Mouse (Mus musculus) midbrain, embryonic 15.5 days (tissue): ENCODE results near the gene Fam234b. TPM values are rescaled to one million over a fixed set of nuclear protein-coding genes. Genes with fewer than 3 reads are reported as not detected.
A peak's percentile ranks its signal among the peaks of the same experiment; 100 is the strongest.

ENCODE experiments used
- ATAC-seq: fragments of 200-750 bp; cut with Nextera tagmentation; replicated peaks from 2 replicates; pipeline ENCODE4 v1.8.0; 2017; ENCODE audit warnings: moderate TSS enrichment
- H3K27ac ChIP-seq: fragments of 300-500 bp; sonication (generic); 2 replicates; pipeline ENCODE4 v1.5.1; 2015; ENCODE audit warnings: mild to moderate bottlenecking, inconsistent platforms
- H3K27me3 ChIP-seq: fragments of 300-500 bp; sonication (generic); replicated peaks from 2 replicates; pipeline ENCODE4 v1.6.1; 2015; ENCODE audit warnings: inconsistent platforms
- H3K36me3 ChIP-seq: fragments of 300-500 bp; sonication (generic); replicated peaks from 2 replicates; pipeline ENCODE4 v1.6.1; 2015; ENCODE audit warnings: inconsistent platforms
- H3K4me1 ChIP-seq: fragments of 300-500 bp; sonication (generic); 2 replicates; pipeline ENCODE4 v1.6.1; 2015; ENCODE audit warnings: inconsistent platforms
- H3K4me2 ChIP-seq: fragments of 300-500 bp; sonication (generic); 2 replicates; pipeline ENCODE4 v1.6.1; 2015; ENCODE audit warnings: inconsistent platforms, mild to moderate bottlenecking, moderate library complexity
- H3K4me3 ChIP-seq: fragments of 300-500 bp; sonication (generic); 2 replicates; pipeline ENCODE4 v1.5.1; 2015; ENCODE audit warnings: mild to moderate bottlenecking, inconsistent platforms
- H3K9ac ChIP-seq: fragments of 300-500 bp; sonication (generic); 2 replicates; pipeline ENCODE4 v1.6.1; 2015; ENCODE audit warnings: mild to moderate bottlenecking, inconsistent platforms
- H3K9me3 ChIP-seq: fragments of 300-500 bp; sonication (generic); 2 replicates; pipeline ENCODE4 v1.6.1; 2016; ENCODE audit warnings: inconsistent platforms
- WGBS: fragments of 180-500 bp; shearing (Covaris S2); methylation state at CpG from one replicate; pipeline ENCODE4 v1.1.7; 2015; ENCODE audit warnings: mixed read lengths; 5-methylcytosine and 5-hydroxymethylcytosine counted together
- polyA plus RNA-seq: library from polyadenylated mRNA; unstranded; fragments of >200 nt; fragmentation: Nextera tagmentation; extraction: Ambion mirVana; gene quantifications from 2 replicates; pipeline ENCODE4 v1.2.1, GENCODE M21; 2015

The Fam234b gene
- polyA plus RNA-seq, 1 experiment from 2014 or later = 117 TPM

- Histone ChIP-seq H3K4me1 (no peaks in the 10 kb centered on the region), H3K36me3 (peaks cover 4% of the 10 kb centered on the region; the same call in 1 of the 2 replicates), H3K4me3 (no peak overlapping the region), H3K9ac (no peak overlapping the region), H3K4me2 (no peak overlapping the region), H3K27ac (no peak overlapping the region), H3K27me3 (no peaks in the 10 kb centered on the region), H3K9me3 (no peaks in the 10 kb centered on the region)
- no peak for ATAC-seq
- WGBS = 94% methylated on average over 3 of the region's 3 CpGs
Measured at GRCm38 (mm10) chr6:135235742-135236141, 38.0 kb downstream of the Fam234b start.

DNA sequence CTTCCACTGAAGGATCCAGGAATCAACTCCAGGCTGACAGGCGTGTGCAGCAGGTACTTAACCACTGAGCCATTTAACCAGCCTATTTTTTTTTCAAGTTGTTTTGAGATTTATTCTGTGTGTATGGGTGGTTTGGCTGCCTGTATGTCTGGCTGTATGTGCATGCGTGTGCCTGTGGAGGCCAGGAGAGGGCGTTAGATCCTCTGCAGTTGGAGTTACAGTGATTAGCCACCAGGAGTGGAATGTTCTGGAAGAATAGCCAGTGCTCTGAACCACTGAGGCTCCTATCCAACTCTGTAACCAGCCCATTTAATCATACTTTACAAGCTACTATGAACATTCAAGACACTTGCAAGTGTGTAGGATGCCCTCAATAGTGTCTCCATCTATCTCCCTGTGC, 38.8 kb downstream of the Fam234b start:
- ATAC-seq = no peak
- H3K4me1 ChIP-seq = no peaks in the 10 kb centered on the region
- H3K4me3 ChIP-seq = no peak overlapping the region
- no peak overlapping the region for H3K9ac ChIP-seq
- H3K27me3 ChIP-seq = no peaks in the 10 kb centered on the region
- 95% methylated on average over 3 of the region's 3 CpGs for WGBS
- no peaks in the 10 kb centered on the region for H3K9me3 ChIP-seq
- peaks cover 4% of the 10 kb centered on the region; the same call in 1 of the 2 replicates for H3K36me3 ChIP-seq
- no peak overlapping the region for H3K4me2 ChIP-seq
- no peak overlapping the region for H3K27ac ChIP-seq

DNA sequence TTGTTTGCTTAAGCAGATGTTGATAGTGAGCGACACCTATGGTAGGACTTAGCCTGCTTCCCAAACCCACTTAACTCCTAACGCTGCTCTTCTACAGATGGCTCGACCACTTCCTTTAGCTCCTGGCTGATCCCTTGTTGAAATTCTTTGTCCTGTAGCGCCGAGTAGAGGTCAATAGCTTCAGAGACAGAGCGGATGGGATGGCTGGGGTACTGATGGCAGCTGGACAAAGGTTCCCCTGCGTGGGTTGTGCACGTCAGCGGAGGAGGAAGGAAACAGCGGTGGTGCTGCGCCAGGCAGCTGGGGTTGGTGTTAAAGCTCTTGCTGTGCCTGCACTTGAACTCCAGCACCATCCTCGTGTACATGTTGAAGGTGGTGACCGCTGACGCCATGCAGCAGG, 39.5 kb downstream of the Fam234b start:
- ATAC-seq = no peak
- WGBS = 76% methylated on average over 14 of the region's 14 CpGs

DNA sequence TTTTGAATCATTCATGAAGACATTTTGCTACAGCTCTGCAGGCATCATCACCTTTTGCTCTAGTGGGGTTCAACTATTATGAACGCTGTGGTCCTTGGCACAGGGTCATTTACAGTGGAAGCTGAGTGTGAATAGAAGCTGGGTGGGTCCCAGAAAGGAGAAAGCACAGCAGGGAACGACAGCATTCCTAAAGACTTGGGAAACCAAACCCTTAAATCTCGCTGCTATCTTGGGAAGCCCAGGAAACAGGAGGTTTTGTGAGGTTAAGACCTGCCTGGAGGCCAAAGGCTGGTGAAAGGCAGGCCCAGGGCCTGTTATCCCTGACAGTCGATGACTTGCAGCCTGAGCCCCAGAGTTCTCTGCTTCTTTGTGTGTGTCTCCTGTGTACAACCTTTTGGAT, 40.4 kb downstream of the Fam234b start:
- no peak overlapping the region for H3K27ac ChIP-seq
- no peak overlapping the region for H3K4me2 ChIP-seq
- no peaks in the 10 kb centered on the region for H3K27me3 ChIP-seq
- H3K4me1 ChIP-seq = no peaks in the 10 kb centered on the region
- H3K4me3 ChIP-seq = no peak overlapping the region
- H3K36me3 ChIP-seq = 0 out of 2 replicates have a peak, but pooled peaks cover under 1% of the 10 kb centered on the region
- H3K9me3 ChIP-seq = no peaks in the 10 kb centered on the region
- H3K9ac ChIP-seq = no peak overlapping the region
- 56% methylated on average over 4 of the region's 4 CpGs for WGBS
- no peak for ATAC-seq

More for the DNA sequence above, 39.5 kb downstream of the Fam234b start:
- H3K27ac ChIP-seq = no peak overlapping the region
- H3K9me3 ChIP-seq = no peaks in the 10 kb centered on the region
- no peak overlapping the region for H3K9ac ChIP-seq
- no peak overlapping the region for H3K4me2 ChIP-seq
- H3K27me3 ChIP-seq = no peaks in the 10 kb centered on the region
- H3K4me1 ChIP-seq = no peaks in the 10 kb centered on the region
- H3K4me3 ChIP-seq = no peak overlapping the region
- 0 out of 2 replicates have a peak, but pooled peaks cover 4% of the 10 kb centered on the region for H3K36me3 ChIP-seq

- no peak overlapping the region for H3K9ac ChIP-seq
- no peaks in the 10 kb centered on the region for H3K27me3 ChIP-seq
- ATAC-seq = no peak
- no peak overlapping the region for H3K4me3 ChIP-seq
- 0 out of 2 replicates have a peak, but pooled peaks cover 2% of the 10 kb centered on the region for H3K4me1 ChIP-seq
- H3K27ac ChIP-seq = no peak overlapping the region
- 96% methylated on average over 8 of the region's 8 CpGs for WGBS
- no peaks in the 10 kb centered on the region for H3K9me3 ChIP-seq
- H3K4me2 ChIP-seq = no peak overlapping the region
- no peaks in the 10 kb centered on the region for H3K36me3 ChIP-seq
Measured at GRCm38 (mm10) chr6:135240361-135240760, 42.6 kb downstream of the Fam234b start.

DNA sequence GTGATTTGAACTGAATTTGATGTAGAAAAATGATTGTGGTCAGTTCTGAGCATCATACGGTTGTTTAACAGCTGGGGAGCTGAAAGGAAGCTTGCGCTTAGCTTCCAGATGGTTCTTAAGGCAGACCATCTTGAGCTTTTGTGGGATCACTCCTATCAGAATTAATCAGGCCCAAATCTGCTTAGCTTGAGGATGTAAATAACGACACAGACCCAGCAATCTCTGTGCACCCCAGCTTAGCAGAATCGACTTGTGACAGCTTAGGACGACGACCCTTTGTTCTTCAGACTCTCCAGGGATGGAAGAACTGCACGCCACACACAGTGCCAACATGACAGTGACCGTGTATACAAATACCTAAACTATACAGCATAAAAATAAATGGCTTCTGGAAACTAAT, 47.8 kb downstream of the Fam234b start:
- no peaks in the 10 kb centered on the region for H3K9me3 ChIP-seq
- no peak overlapping the region for H3K4me3 ChIP-seq
- no peak overlapping the region for H3K9ac ChIP-seq
- no peak for ATAC-seq
- WGBS = 31% methylated on average over 8 of the region's 8 CpGs
- H3K4me2 ChIP-seq = no peak overlapping the region
- H3K27ac ChIP-seq = no peak overlapping the region
- H3K4me1 ChIP-seq = peaks cover 8% of the 10 kb centered on the region; the same call in 1 of the 2 replicates
- no peaks in the 10 kb centered on the region for H3K27me3 ChIP-seq
- no peaks in the 10 kb centered on the region for H3K36me3 ChIP-seq

GRCm38 (mm10) chr6:135247861-135248260, 50.1 kb downstream of the Fam234b start:
- Histone ChIP-seq H3K4me2 (no peak overlapping the region), H3K9ac (no peak overlapping the region), H3K36me3 (no peaks in the 10 kb centered on the region), H3K4me3 (no peak overlapping the region), H3K27ac (no peak overlapping the region), H3K4me1 (peaks cover 21% of the 10 kb centered on the region), H3K9me3 (no peaks in the 10 kb centered on the region), H3K27me3 (no peaks in the 10 kb centered on the region)
- ATAC-seq = no peak
- 71% methylated on average over 6 of the region's 6 CpGs for WGBS

DNA sequence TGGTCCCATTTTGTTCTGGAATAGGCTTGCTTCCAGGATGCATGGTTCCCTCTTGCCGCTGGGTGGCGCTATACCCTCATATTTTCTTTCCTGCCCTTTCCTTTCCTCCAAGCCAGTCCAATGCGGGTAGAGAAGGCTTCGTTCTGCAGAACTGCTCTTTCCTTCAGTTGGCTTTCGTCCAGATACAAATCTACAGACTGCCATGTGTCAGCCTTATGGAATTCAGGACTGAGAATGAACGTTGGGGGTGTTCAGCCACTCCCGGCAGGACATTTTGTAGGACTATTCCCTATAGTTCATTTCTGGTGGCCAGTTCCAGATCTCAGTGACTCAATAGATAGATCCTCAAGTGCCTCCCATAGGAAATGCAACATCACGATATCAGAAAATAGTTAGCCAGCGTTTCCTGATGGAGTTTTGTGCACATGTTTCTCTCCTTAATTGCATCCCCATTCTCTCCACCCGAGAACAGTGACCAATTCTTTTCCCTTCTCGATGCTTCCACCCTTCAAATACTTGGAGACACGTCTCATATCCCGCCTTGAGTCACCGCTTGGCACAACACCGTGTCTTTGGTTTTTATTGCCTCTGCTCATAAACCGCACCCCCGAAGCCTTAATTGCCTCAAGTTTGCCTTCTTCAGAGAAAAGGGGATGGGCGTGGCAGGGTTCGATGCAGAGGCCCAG, 52.2 kb downstream of the Fam234b start:
- no peak overlapping the region for H3K4me2 ChIP-seq
- no peaks in the 10 kb centered on the region for H3K9me3 ChIP-seq
- peaks cover 22% of the 10 kb centered on the region for H3K4me1 ChIP-seq
- H3K27me3 ChIP-seq = no peaks in the 10 kb centered on the region
- 57% methylated on average over 19 of the region's 19 CpGs for WGBS
- H3K9ac ChIP-seq = no peak overlapping the region
- no peak overlapping the region for H3K27ac ChIP-seq
- H3K4me3 ChIP-seq = no peak overlapping the region
- ATAC-seq = 0 out of 2 replicates have a peak, but pooled peaks have one; percentile 24
- H3K36me3 ChIP-seq = no peaks in the 10 kb centered on the region

DNA sequence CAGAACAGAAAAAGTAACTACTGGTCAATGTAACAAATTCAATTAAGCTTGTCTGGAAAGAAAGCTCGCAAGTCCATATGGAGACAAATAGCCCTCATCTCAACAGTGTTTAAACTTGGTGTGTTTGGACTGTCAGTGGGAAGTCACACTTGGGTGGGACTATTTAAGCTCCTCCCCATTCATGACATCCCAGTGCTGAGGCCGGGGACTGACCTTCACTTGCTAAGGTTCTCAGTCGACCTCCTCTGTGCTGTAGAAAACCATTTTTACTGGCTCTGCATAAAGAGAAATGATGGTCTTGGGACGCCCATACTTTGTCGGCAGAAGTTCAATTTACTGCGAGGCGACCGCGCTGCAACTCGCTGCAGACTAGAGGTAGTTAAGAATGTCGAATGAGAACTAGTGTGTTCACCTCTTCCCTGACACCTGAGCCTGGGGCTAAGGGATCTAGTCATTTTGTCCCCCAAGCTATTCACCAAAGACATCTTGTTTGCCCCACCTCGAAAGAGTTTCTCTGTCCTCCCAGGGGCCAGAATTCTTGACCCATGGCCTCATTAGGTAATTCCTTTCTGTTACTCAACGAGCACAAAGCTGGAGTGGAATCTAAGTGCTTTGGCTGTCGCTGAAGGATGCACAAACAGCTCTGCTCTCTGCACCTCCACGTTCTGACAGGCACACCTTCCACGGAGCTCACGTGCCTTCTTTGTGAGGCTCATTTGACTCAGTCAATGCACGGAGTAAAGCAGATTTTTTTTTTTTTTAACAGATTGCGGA, 53.3 kb downstream of the Fam234b start:
- Histone ChIP-seq H3K9me3 (no peaks in the 10 kb centered on the region), H3K9ac (no peak overlapping the region), H3K27ac (no peak overlapping the region), H3K27me3 (no peaks in the 10 kb centered on the region), H3K36me3 (no peaks in the 10 kb centered on the region), H3K4me3 (no peak overlapping the region), H3K4me1 (peaks cover 17% of the 10 kb centered on the region), H3K4me2 (no peak overlapping the region)
- WGBS = 64% methylated on average over 19 of the region's 19 CpGs
- no peak for ATAC-seq

DNA sequence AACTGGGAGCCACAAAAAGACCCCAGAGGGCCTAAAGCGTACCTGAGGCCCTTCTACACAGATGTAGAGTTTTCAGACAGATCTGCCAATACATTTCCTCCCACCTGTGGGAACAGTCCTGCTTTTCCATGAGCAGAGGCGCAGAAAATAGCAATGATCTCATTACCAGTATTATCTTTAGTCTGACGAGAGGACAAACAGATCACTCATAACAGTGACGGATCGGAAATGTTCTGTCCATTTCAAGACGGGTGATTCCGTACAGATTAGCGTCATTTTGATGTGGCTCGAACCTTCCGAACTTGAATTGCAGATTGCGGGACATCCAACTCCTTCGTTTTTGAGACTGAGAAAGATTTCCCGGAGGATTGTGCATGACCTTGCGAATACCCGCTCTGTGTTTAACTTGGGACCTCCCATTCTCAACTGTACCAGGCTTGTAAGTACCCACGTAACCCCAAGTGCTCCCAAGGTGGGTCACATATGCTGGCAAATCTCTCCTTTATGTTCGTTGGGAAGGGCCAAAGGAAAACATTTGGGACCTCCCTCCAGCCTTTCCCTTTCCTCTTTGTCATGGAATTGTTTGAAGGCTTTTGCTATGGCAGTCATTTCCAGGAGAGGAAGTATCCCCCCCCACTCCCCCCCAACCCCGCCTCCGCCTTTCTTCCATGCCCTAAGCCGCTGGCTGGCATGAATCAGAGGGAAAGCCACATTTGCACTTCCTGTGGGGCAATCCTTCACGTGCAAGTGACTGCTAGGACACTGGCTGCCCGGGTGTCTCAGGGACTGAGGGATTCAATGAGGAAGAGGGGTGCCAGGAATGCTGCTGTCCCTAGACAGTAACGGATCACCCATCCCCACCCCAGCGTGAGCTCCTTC, 54.3 kb downstream of the Fam234b start:
- ATAC-seq = peak; percentile 71
- Histone ChIP-seq H3K27me3 (no peaks in the 10 kb centered on the region), H3K27ac (peak overlapping the region; percentile 62; the same call in 1 of the 2 replicates), H3K4me2 (peak overlapping the region; percentile 44), H3K4me1 (peaks cover 17% of the 10 kb centered on the region), H3K9ac (0 out of 2 replicates have a peak overlapping the region, but pooled peaks have one; percentile 14), H3K9me3 (no peaks in the 10 kb centered on the region), H3K4me3 (peak overlapping the region; percentile 8; the same call in 1 of the 2 replicates), H3K36me3 (no peaks in the 10 kb centered on the region)
- 41% methylated on average over 24 of the region's 24 CpGs for WGBS

DNA sequence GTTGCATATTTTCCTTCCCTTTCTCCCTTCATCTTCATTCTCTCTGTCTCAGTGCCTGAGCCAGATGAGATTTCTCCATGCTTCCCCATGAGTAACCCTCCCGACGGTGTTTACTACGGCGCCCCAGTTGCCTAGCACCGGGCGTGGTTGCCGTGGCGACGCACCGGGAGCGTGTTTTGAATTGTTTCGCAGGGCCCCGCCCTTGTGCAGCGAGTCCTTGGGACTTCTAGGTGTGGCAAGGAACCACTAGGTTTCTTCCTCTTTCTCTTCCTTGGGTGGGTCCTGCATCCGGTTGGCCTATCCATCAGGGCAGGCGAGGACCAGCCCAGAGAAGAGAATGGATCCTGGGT, 54.9 kb downstream of the Fam234b start:
- Histone ChIP-seq H3K4me2 (peak overlapping the region; percentile 44), H3K9ac (0 out of 2 replicates have a peak overlapping the region, but pooled peaks have one; percentile 14), H3K27ac (peak overlapping the region; percentile 62; the same call in 1 of the 2 replicates), H3K4me3 (peak overlapping the region; percentile 8; the same call in 1 of the 2 replicates), H3K4me1 (peaks cover 17% of the 10 kb centered on the region), H3K9me3 (no peaks in the 10 kb centered on the region), H3K27me3 (no peaks in the 10 kb centered on the region), H3K36me3 (no peaks in the 10 kb centered on the region)
- WGBS = 3% methylated on average over 16 of the region's 16 CpGs
- peak; percentile 87 for ATAC-seq

GRCm38 (mm10) chr6:135254153-135254552, 56.4 kb downstream of the Fam234b start, which contains the start of gene Gsg1:
Gene Gsg1 (minus strand): TSS chr6:135254351.
- WGBS = 86% methylated on average over 7 of the region's 7 CpGs
- Histone ChIP-seq H3K9ac (no peak within 1 kb of the TSS), H3K27me3 (no peaks in the 10 kb centered on the region), H3K4me2 (no peak within 1 kb of the TSS), H3K9me3 (no peaks in the 10 kb centered on the region), H3K4me3 (no peak within 1 kb of the TSS), H3K4me1 (peaks cover 17% of the 10 kb centered on the region), H3K36me3 (no peaks in the 10 kb centered on the region), H3K27ac (no peak within 1 kb of the TSS)
- ATAC-seq = no peak
